Mouse (Mus musculus): ENCODE measurements around the gene Col4a4. TPM values are rescaled to one million over a fixed set of nuclear protein-coding genes. Genes with fewer than 3 reads are reported as not detected.

Gene Col4a4
- polyA plus RNA-seq, 1 experiment from 2014 or later, result 0.13 TPM

GRCm38 (mm10) chr1:82536515-82537174 lies 50.0 kb downstream of the Col4a4 start:
- Histone ChIP-seq H3K4me3 (no peak overlapping the region), H3K27ac (replicated peaks) (no peak overlapping the region), H3K27me3 (no peaks in the 10 kb centered on the region), H3K4me1 (0 out of 2 replicates have a peak, but pooled peaks cover 4% of the 10 kb centered on the region), H3K9ac (replicated peaks) (no peak overlapping the region), H3K4me2 (replicated peaks) (no peak overlapping the region), H3K9me3 (no peaks in the 10 kb centered on the region), H3K36me3 (no peaks in the 10 kb centered on the region)
- ATAC-seq (ENCODE audit: low FRiP score, low read depth), result peak; percentile 74
- WGBS, result 59% methylated on average over 6 of the region's 6 CpGs

- Histone ChIP-seq H3K27me3 (no peaks in the 10 kb centered on the region), H3K36me3 (no peaks in the 10 kb centered on the region), H3K4me2 (replicated peaks) (no peak overlapping the region), H3K9ac (replicated peaks) (no peak overlapping the region), H3K27ac (replicated peaks) (no peak overlapping the region), H3K9me3 (no peaks in the 10 kb centered on the region), H3K4me3 (no peak overlapping the region), H3K4me1 (no peaks in the 10 kb centered on the region)
- ATAC-seq (ENCODE audit: low FRiP score, low read depth), result no peak; the same call in 1 of the 2 replicates
- WGBS, result 79% methylated on average over 4 of the region's 4 CpGs
Observed at GRCm38 (mm10) chr1:82527931-82528330, 58.7 kb downstream of the Col4a4 start.

DNA sequence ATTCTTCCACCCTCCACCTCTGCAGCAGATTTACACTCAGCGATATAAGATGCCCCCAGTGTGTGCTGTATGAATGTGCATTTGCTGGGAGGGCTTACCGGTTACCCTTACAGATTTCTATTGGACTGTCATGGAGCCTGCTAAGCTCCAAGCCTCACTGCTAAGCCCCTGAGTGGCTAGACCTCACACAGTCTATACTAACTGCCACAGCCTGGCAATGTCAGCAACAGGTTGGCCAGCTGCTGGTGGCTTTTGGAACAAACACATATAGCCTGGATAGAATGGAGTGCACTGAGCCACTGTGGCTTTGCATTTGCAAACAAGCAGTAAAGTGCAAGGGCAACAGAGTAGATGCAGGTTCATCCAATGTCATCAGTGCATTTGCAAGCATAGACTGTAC lies 94.7 kb downstream of the Col4a4 start:
- H3K36me3 ChIP-seq, result no peaks in the 10 kb centered on the region
- ATAC-seq (ENCODE audit: low FRiP score, low read depth), result no peak
- no peak overlapping the region for H3K9ac ChIP-seq (replicated peaks)
- H3K4me1 ChIP-seq, result no peaks in the 10 kb centered on the region
- no peaks in the 10 kb centered on the region for H3K9me3 ChIP-seq
- no peak overlapping the region for H3K4me3 ChIP-seq
- no peaks in the 10 kb centered on the region for H3K27me3 ChIP-seq
- no peak overlapping the region for H3K27ac ChIP-seq (replicated peaks)
- H3K4me2 ChIP-seq (replicated peaks), result no peak overlapping the region
- 66% methylated on average over 2 of the region's 2 CpGs for WGBS

DNA sequence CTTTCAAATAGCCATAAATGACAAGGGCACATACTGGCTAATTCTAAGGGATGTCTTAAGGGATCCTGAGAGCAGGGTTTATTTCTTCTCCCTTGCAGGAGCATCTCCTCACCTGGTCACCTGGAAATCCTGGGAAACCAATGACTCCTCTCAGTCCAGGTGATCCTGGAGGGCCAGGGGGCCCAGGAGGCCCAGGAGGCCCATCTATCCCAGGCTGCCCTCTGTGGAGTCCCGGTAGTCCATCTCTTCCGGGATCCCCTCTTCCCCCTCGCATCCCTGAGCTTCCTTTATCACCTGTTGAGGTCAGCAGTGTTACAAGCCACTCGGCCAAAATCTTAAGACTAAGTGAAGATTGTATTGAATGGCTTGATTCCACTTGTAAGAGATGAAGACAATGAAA lies 100.3 kb downstream of the Col4a4 start:
- no peaks in the 10 kb centered on the region for H3K27me3 ChIP-seq
- no peak for ATAC-seq (ENCODE audit: low FRiP score, low read depth)
- no peak overlapping the region for H3K27ac ChIP-seq (replicated peaks)
- no peak overlapping the region for H3K9ac ChIP-seq (replicated peaks)
- no peaks in the 10 kb centered on the region for H3K9me3 ChIP-seq
- no peaks in the 10 kb centered on the region for H3K4me1 ChIP-seq
- H3K4me3 ChIP-seq, result no peak overlapping the region
- no peaks in the 10 kb centered on the region for H3K36me3 ChIP-seq
- 80% methylated on average over 4 of the region's 4 CpGs for WGBS
- H3K4me2 ChIP-seq (replicated peaks), result no peak overlapping the region

GRCm38 (mm10) chr1:82482371-82482770 lies 104.3 kb downstream of the Col4a4 start:
- no peaks in the 10 kb centered on the region for H3K27me3 ChIP-seq
- no peaks in the 10 kb centered on the region for H3K9me3 ChIP-seq
- no peak overlapping the region for H3K27ac ChIP-seq (replicated peaks)
- no peak for ATAC-seq (ENCODE audit: low FRiP score, low read depth)
- no peaks in the 10 kb centered on the region for H3K36me3 ChIP-seq
- no peak overlapping the region for H3K4me3 ChIP-seq
- H3K4me2 ChIP-seq (replicated peaks), result no peak overlapping the region
- H3K9ac ChIP-seq (replicated peaks), result no peak overlapping the region
- H3K4me1 ChIP-seq, result no peaks in the 10 kb centered on the region
- 88% methylated on average over 7 of the region's 7 CpGs for WGBS

- no peak overlapping the region for H3K9ac ChIP-seq (replicated peaks)
- ATAC-seq (ENCODE audit: low FRiP score, low read depth), result no peak
- 89% methylated on average over 12 of the region's 12 CpGs for WGBS
- peaks cover 5% of the 10 kb centered on the region; the same call in 1 of the 2 replicates for H3K4me1 ChIP-seq
- no peaks in the 10 kb centered on the region for H3K27me3 ChIP-seq
- H3K4me2 ChIP-seq (replicated peaks), result no peak overlapping the region
- no peaks in the 10 kb centered on the region for H3K9me3 ChIP-seq
- H3K27ac ChIP-seq (replicated peaks), result no peak overlapping the region
- no peak overlapping the region for H3K4me3 ChIP-seq
- H3K36me3 ChIP-seq, result no peaks in the 10 kb centered on the region
Observed at GRCm38 (mm10) chr1:82479696-82480487, 106.8 kb downstream of the Col4a4 start.

GRCm38 (mm10) chr1:82476746-82477145 lies 109.9 kb downstream of the Col4a4 start:
- peak; percentile 48; the same call in 1 of the 2 replicates for ATAC-seq (ENCODE audit: low FRiP score, low read depth)
- no peaks in the 10 kb centered on the region for H3K9me3 ChIP-seq
- H3K27ac ChIP-seq (replicated peaks), result no peak overlapping the region
- no peak overlapping the region for H3K9ac ChIP-seq (replicated peaks)
- WGBS, result 17% methylated on average over 9 of the region's 9 CpGs
- no peak overlapping the region for H3K4me3 ChIP-seq
- H3K27me3 ChIP-seq, result no peaks in the 10 kb centered on the region
- peaks cover 8% of the 10 kb centered on the region; the same call in 1 of the 2 replicates for H3K4me1 ChIP-seq
- H3K4me2 ChIP-seq (replicated peaks), result no peak overlapping the region
- H3K36me3 ChIP-seq, result no peaks in the 10 kb centered on the region

DNA sequence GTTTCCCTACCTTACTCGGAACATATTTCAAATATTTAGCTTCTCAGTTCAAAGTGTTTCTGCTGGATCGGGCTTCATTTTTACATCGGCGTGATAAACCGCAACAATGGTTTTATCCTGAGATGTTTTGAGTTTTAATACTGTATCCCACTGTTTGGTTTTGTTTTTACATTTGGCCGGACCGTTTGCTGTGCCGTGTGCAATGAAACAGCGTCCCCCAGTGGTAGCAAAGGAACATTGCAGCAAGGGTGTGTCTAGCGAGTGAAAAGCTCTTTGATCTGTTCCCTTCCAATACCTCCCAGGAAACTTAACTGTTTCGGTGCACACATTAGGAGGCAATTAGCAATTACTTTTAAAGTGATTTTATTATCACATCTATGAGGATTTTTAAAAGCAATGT lies 110.4 kb downstream of the Col4a4 start:
- Histone ChIP-seq H3K36me3 (no peaks in the 10 kb centered on the region), H3K27me3 (no peaks in the 10 kb centered on the region), H3K4me1 (peaks cover 8% of the 10 kb centered on the region; the same call in 1 of the 2 replicates), H3K4me2 (replicated peaks) (no peak overlapping the region), H3K9ac (replicated peaks) (no peak overlapping the region), H3K4me3 (no peak overlapping the region), H3K27ac (replicated peaks) (no peak overlapping the region), H3K9me3 (no peaks in the 10 kb centered on the region)
- ATAC-seq (ENCODE audit: low FRiP score, low read depth), result no peak
- 44% methylated on average over 11 of the region's 11 CpGs for WGBS

DNA sequence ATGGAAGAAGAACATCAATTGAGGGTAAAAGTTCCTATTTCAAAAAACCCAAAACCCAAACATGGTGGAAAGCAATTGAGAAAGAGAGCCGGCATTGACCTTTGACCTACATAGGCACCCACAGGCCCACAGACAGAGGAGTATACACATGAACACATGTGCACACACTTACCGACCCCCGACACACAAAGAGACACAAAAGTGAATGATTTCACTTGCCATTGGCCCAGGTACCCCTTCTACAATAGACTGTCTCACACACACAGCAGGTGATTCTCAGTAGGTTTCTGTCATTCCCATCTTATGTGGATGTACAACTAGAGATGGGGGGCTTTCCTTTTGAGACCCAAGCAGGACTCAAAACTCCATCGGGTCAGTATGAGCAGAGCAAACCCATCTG lies 110.8 kb downstream of the Col4a4 start:
- Histone ChIP-seq H3K27me3 (no peaks in the 10 kb centered on the region), H3K9me3 (no peaks in the 10 kb centered on the region), H3K4me1 (peaks cover 8% of the 10 kb centered on the region; the same call in 1 of the 2 replicates), H3K36me3 (no peaks in the 10 kb centered on the region), H3K4me3 (no peak overlapping the region), H3K4me2 (replicated peaks) (no peak overlapping the region), H3K9ac (replicated peaks) (no peak overlapping the region), H3K27ac (replicated peaks) (no peak overlapping the region)
- no peak for ATAC-seq (ENCODE audit: low FRiP score, low read depth)
- WGBS, result 82% methylated on average over 4 of the region's 4 CpGs

- WGBS, result 56% methylated on average over 5 of the region's 5 CpGs
- no peaks in the 10 kb centered on the region for H3K9me3 ChIP-seq
- H3K27ac ChIP-seq (replicated peaks), result no peak overlapping the region
- no peaks in the 10 kb centered on the region for H3K27me3 ChIP-seq
- no peak overlapping the region for H3K4me3 ChIP-seq
- no peaks in the 10 kb centered on the region for H3K36me3 ChIP-seq
- H3K4me1 ChIP-seq, result peaks cover 8% of the 10 kb centered on the region; the same call in 1 of the 2 replicates
- ATAC-seq (ENCODE audit: low FRiP score, low read depth), result no peak
- H3K4me2 ChIP-seq (replicated peaks), result no peak overlapping the region
- no peak overlapping the region for H3K9ac ChIP-seq (replicated peaks)
Observed at GRCm38 (mm10) chr1:82475254-82475653, 111.4 kb downstream of the Col4a4 start.

GRCm38 (mm10) chr1:82474461-82474961 lies 112.1 kb downstream of the Col4a4 start:
- no peak overlapping the region for H3K4me3 ChIP-seq
- no peaks in the 10 kb centered on the region for H3K27me3 ChIP-seq
- no peaks in the 10 kb centered on the region for H3K9me3 ChIP-seq
- peaks cover 8% of the 10 kb centered on the region; the same call in 1 of the 2 replicates for H3K4me1 ChIP-seq
- no peak for ATAC-seq (ENCODE audit: low FRiP score, low read depth)
- no peaks in the 10 kb centered on the region for H3K36me3 ChIP-seq
- no peak overlapping the region for H3K27ac ChIP-seq (replicated peaks)
- H3K9ac ChIP-seq (replicated peaks), result no peak overlapping the region
- H3K4me2 ChIP-seq (replicated peaks), result no peak overlapping the region
- WGBS, result 44% methylated on average over 4 of the region's 4 CpGs

DNA sequence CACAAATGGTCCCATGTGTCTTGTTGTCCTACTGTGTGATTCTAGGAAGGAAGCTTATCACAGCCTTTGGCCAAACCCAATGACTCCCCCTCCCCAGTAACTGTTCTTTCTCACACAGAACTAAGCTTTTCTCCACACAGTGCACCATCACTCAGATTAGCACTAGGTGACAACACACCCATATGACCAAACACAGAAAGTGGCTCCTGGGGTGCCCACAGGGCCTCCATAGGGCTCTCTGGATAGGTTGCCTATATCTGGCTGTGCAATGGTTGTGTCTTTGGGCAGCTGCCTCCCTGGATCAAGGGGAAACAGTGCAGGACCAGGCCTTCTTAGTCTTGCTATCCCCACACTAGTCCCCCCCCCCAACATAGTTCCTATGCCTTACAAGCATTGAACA lies 113.2 kb downstream of the Col4a4 start:
- ATAC-seq (ENCODE audit: low FRiP score, low read depth), result no peak
- H3K9me3 ChIP-seq, result no peaks in the 10 kb centered on the region

More for the DNA sequence above, 113.2 kb downstream of the Col4a4 start:
- Histone ChIP-seq H3K36me3 (no peaks in the 10 kb centered on the region), H3K4me3 (no peak overlapping the region), H3K4me2 (replicated peaks) (no peak overlapping the region), H3K4me1 (peaks cover 8% of the 10 kb centered on the region; the same call in 1 of the 2 replicates), H3K27me3 (no peaks in the 10 kb centered on the region), H3K9ac (replicated peaks) (no peak overlapping the region), H3K27ac (replicated peaks) (no peak overlapping the region)

All from midbrain, embryonic 12.5 days (tissue).